Mouse (Mus musculus): ENCODE data around the gene Cldnd1. TPM values are rescaled to one million over a fixed set of nuclear protein-coding genes. Genes with fewer than 3 reads are reported as not detected.

Cldnd1 gene
- polyA plus RNA-seq, 1 experiment from 2014 or later = 80.4 TPM

GRCm38 (mm10) chr16:58685548-58686537 is 41.9 kb upstream of the Cldnd1 start:
- Histone ChIP-seq H3K4me3 (ENCODE audit: low read depth, low read length) (no peak overlapping the region), H3K4me2 (replicated peaks; ENCODE audit: low read depth, low read length) (no peak overlapping the region; the same call in 1 of the 2 replicates), H3K27me3 (replicated peaks; ENCODE audit: insufficient read depth, low read length) (no peaks in the 10 kb centered on the region), H3K9ac (replicated peaks; ENCODE audit: low read depth) (no peak overlapping the region), H3K4me1 (ENCODE audit: insufficient read depth, low read depth, low read length) (no peaks in the 10 kb centered on the region), H3K36me3 (ENCODE audit: insufficient read depth, low read length) (no peaks in the 10 kb centered on the region), H3K9me3 (ENCODE audit: low read length) (no peaks in the 10 kb centered on the region), H3K27ac (ENCODE audit: low read length) (no peak overlapping the region)
- no peak for TF ChIP-seq CTCF (IDR thresholded peaks at IDR 0.05)
- TF ChIP-seq EP300 (IDR thresholded peaks at IDR 0.05) = no peak
- no peak for DNase-seq (ENCODE audit: low spot score)
- WGBS = 54% methylated on average over 20 of the region's 20 CpGs
- ATAC-seq = no peak

- no peaks in the 10 kb centered on the region for H3K9me3 ChIP-seq (ENCODE audit: low read length)
- no peaks in the 10 kb centered on the region for H3K36me3 ChIP-seq (ENCODE audit: insufficient read depth, low read length)
- no peak for TF ChIP-seq EP300 (IDR thresholded peaks at IDR 0.05)
- no peak for TF ChIP-seq CTCF (IDR thresholded peaks at IDR 0.05)
- no peak overlapping the region for H3K9ac ChIP-seq (replicated peaks; ENCODE audit: low read depth)
- 95% methylated on average over 1 of the region's 1 CpGs for WGBS
- H3K4me1 ChIP-seq (ENCODE audit: insufficient read depth, low read depth, low read length) = no peaks in the 10 kb centered on the region
- H3K4me3 ChIP-seq (ENCODE audit: low read depth, low read length) = no peak overlapping the region
- no peak overlapping the region for H3K4me2 ChIP-seq (replicated peaks; ENCODE audit: low read depth, low read length)
- DNase-seq (ENCODE audit: low spot score) = no peak
- no peak for ATAC-seq
- no peaks in the 10 kb centered on the region for H3K27me3 ChIP-seq (replicated peaks; ENCODE audit: insufficient read depth, low read length)
- H3K27ac ChIP-seq (ENCODE audit: low read length) = no peak overlapping the region
Observed at GRCm38 (mm10) chr16:58688534-58688933, 39.2 kb upstream of the Cldnd1 start.

GRCm38 (mm10) chr16:58689555-58690169 is 38.0 kb upstream of the Cldnd1 start:
- no peaks in the 10 kb centered on the region for H3K4me1 ChIP-seq (ENCODE audit: insufficient read depth, low read depth, low read length)
- H3K27me3 ChIP-seq (replicated peaks; ENCODE audit: insufficient read depth, low read length) = no peaks in the 10 kb centered on the region
- DNase-seq (ENCODE audit: low spot score) = no peak
- no peak for ATAC-seq
- WGBS = 74% methylated on average over 5 of the region's 5 CpGs
- no peaks in the 10 kb centered on the region for H3K9me3 ChIP-seq (ENCODE audit: low read length)
- no peak overlapping the region for H3K4me2 ChIP-seq (replicated peaks; ENCODE audit: low read depth, low read length)
- no peak overlapping the region for H3K9ac ChIP-seq (replicated peaks; ENCODE audit: low read depth)
- H3K27ac ChIP-seq (ENCODE audit: low read length) = no peak overlapping the region
- TF ChIP-seq EP300 (IDR thresholded peaks at IDR 0.05) (no peak), CTCF (IDR thresholded peaks at IDR 0.05) (no peak)
- H3K4me3 ChIP-seq (ENCODE audit: low read depth, low read length) = no peak overlapping the region
- H3K36me3 ChIP-seq (ENCODE audit: insufficient read depth, low read length) = no peaks in the 10 kb centered on the region

DNA sequence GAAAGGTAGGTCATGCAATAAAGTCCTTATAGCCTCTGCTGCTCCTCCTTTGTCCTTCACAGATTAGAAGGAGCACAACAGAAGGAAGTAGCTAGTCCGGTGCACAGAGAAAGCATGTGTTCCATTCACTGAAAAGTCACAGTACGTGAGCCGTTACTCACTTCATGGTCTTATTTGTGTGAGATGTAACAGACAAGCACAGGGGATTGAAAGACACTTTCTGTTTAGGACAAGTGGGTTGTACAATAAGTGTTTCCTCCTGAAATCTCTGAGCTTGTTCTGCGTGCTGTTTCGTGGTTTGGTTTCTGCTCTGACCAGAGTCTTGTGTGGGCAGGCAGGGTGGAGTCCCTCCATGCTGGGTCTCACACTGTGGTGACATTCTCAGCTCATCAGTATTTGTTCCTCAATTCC is 37.4 kb upstream of the Cldnd1 start:
- 73% methylated on average over 5 of the region's 5 CpGs for WGBS
- no peak overlapping the region for H3K4me3 ChIP-seq (ENCODE audit: low read depth, low read length)
- H3K27ac ChIP-seq (ENCODE audit: low read length) = no peak overlapping the region
- DNase-seq (ENCODE audit: low spot score) (no peak), ATAC-seq (no peak)
- no peaks in the 10 kb centered on the region for H3K27me3 ChIP-seq (replicated peaks; ENCODE audit: insufficient read depth, low read length)
- H3K9ac ChIP-seq (replicated peaks; ENCODE audit: low read depth) = no peak overlapping the region
- TF ChIP-seq CTCF (IDR thresholded peaks at IDR 0.05) = no peak
- TF ChIP-seq EP300 (IDR thresholded peaks at IDR 0.05) = no peak
- no peaks in the 10 kb centered on the region for H3K36me3 ChIP-seq (ENCODE audit: insufficient read depth, low read length)
- no peaks in the 10 kb centered on the region for H3K9me3 ChIP-seq (ENCODE audit: low read length)
- H3K4me2 ChIP-seq (replicated peaks; ENCODE audit: low read depth, low read length) = no peak overlapping the region
- no peaks in the 10 kb centered on the region for H3K4me1 ChIP-seq (ENCODE audit: insufficient read depth, low read depth, low read length)

DNA sequence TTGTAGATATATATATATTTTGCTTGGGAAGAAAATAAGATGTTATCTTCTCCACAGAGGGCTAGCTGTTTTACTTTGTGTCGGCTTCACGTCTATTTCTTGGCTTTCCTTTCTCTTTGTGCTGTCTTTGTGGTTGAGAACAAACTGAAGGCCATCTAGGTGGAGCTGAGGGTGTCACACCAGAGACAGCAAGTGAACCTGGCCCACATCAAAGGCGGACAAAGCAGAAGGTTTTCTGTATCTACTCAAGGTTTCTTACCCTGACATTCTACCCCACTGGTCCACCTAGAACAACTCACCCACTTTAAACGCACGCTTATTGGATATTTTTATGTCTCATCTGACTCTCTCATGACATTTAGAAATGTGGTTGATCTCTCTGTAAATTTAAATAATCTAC is 33.6 kb upstream of the Cldnd1 start:
- no peak overlapping the region for H3K4me2 ChIP-seq (replicated peaks; ENCODE audit: low read depth, low read length)
- H3K4me1 ChIP-seq (ENCODE audit: insufficient read depth, low read depth, low read length) = no peaks in the 10 kb centered on the region
- H3K9ac ChIP-seq (replicated peaks; ENCODE audit: low read depth) = no peak overlapping the region
- H3K27me3 ChIP-seq (replicated peaks; ENCODE audit: insufficient read depth, low read length) = no peaks in the 10 kb centered on the region
- H3K9me3 ChIP-seq (ENCODE audit: low read length) = no peaks in the 10 kb centered on the region
- no peak for ATAC-seq
- H3K27ac ChIP-seq (ENCODE audit: low read length) = no peak overlapping the region
- 88% methylated on average over 5 of the region's 5 CpGs for WGBS
- TF ChIP-seq CTCF (IDR thresholded peaks at IDR 0.05) (no peak), EP300 (IDR thresholded peaks at IDR 0.05) (no peak)
- H3K36me3 ChIP-seq (ENCODE audit: insufficient read depth, low read length) = no peaks in the 10 kb centered on the region
- DNase-seq (ENCODE audit: low spot score) = no peak
- no peak overlapping the region for H3K4me3 ChIP-seq (ENCODE audit: low read depth, low read length)

- TF ChIP-seq CTCF (IDR thresholded peaks at IDR 0.05) = no peak
- TF ChIP-seq EP300 (IDR thresholded peaks at IDR 0.05) = no peak
- Histone ChIP-seq H3K4me2 (replicated peaks; ENCODE audit: low read depth, low read length) (no peak overlapping the region), H3K27ac (ENCODE audit: low read length) (no peak overlapping the region), H3K9me3 (ENCODE audit: low read length) (no peaks in the 10 kb centered on the region), H3K4me1 (ENCODE audit: insufficient read depth, low read depth, low read length) (no peaks in the 10 kb centered on the region), H3K9ac (replicated peaks; ENCODE audit: low read depth) (no peak overlapping the region), H3K36me3 (ENCODE audit: insufficient read depth, low read length) (no peaks in the 10 kb centered on the region), H3K27me3 (replicated peaks; ENCODE audit: insufficient read depth, low read length) (no peaks in the 10 kb centered on the region), H3K4me3 (ENCODE audit: low read depth, low read length) (no peak overlapping the region)
- ATAC-seq = no peak
- WGBS = 90% methylated on average over 3 of the region's 3 CpGs
- DNase-seq (ENCODE audit: low spot score) = no peak
Observed at GRCm38 (mm10) chr16:58696796-58697195, 30.9 kb upstream of the Cldnd1 start.
